In genomic region chr8:119840905-119841411, GRCm38 (mm10) we compare ENCODE assay signal across 8 mouse cellular contexts. TPM values are rescaled to one million over a fixed set of nuclear protein-coding genes. Genes with fewer than 3 reads are reported as not detected.
DNase-seq lines count a peak whose midpoint lies in the region; ATAC-seq and TF ChIP-seq lines count a peak whose summit lies in the region.

No protein-coding gene starts in this region.

- no peak for TF ChIP-seq EP300 in liver, embryonic 14.5 days (IDR thresholded peaks at IDR 0.05; ENCODE audit: low read depth)

- H3K27me3 ChIP-seq in lung, embryonic 15.5 days: no peaks in the 10 kb centered on the region; the same call in 1 of the 2 replicates
- H3K27me3 ChIP-seq in intestine, embryonic 14.5 days (replicated peaks; ENCODE audit: control insufficient read depth, insufficient read depth, low read length): no peaks in the 10 kb centered on the region
- peaks cover 9% of the 10 kb centered on the region; the same call in 1 of the 2 replicates for H3K27me3 ChIP-seq in liver, embryonic 14.5 days (ENCODE audit: control insufficient read depth, insufficient read depth, low read length)

- WGBS in lung, embryonic 15.5 days: 10% methylated on average over 8 of the region's 8 CpGs
- WGBS in intestine, embryonic 14.5 days: 7% methylated on average over 8 of the region's 8 CpGs
- WGBS in liver, embryonic 14.5 days (ENCODE audit: insufficient replicate concordance): 16% methylated on average over 8 of the region's 8 CpGs

- no peaks in the 10 kb centered on the region for H3K9me3 ChIP-seq in lung, embryonic 15.5 days
- H3K9me3 ChIP-seq in intestine, embryonic 14.5 days (ENCODE audit: control insufficient read depth, low read length): no peaks in the 10 kb centered on the region
- no peaks in the 10 kb centered on the region for H3K9me3 ChIP-seq in liver, embryonic 14.5 days (ENCODE audit: control insufficient read depth, low read length)

- peaks cover 37% of the 10 kb centered on the region for H3K4me1 ChIP-seq in lung, embryonic 15.5 days
- peaks cover 37% of the 10 kb centered on the region for H3K4me1 ChIP-seq in intestine, embryonic 14.5 days (replicated peaks; ENCODE audit: control insufficient read depth, insufficient read depth, low read length)
- H3K4me1 ChIP-seq in liver, embryonic 14.5 days (replicated peaks; ENCODE audit: control insufficient read depth in 2 of 2, insufficient read depth in 2 of 2, low read length in 1 of 2): peaks cover 2 to 16% of the 10 kb centered on the region in 2 experiments

- no peak for TF ChIP-seq CTCF in liver, embryonic 14.5 days (IDR thresholded peaks at IDR 0.05; ENCODE audit: low read depth)

- no peaks in the 10 kb centered on the region for H3K36me3 ChIP-seq in lung, embryonic 15.5 days
- no peaks in the 10 kb centered on the region for H3K36me3 ChIP-seq in intestine, embryonic 14.5 days (ENCODE audit: control insufficient read depth, insufficient read depth, low read length)
- H3K36me3 ChIP-seq in liver, embryonic 14.5 days (replicated peaks; ENCODE audit: control insufficient read depth, insufficient read depth, low read depth): no peaks in the 10 kb centered on the region

- peak; percentile 23; the same call in 1 of the 2 replicates for ATAC-seq in lung, embryonic 15.5 days (ENCODE audit: borderline replicate concordance, extremely low read depth, low FRiP score, low TSS enrichment)
- ATAC-seq in intestine, embryonic 14.5 days (replicated peaks; ENCODE audit: low FRiP score, low TSS enrichment, low read depth): peak; percentile 75
- ATAC-seq in liver, embryonic 14.5 days (ENCODE audit: insufficient read depth): peak; percentile 20

- peak overlapping the region; percentile 38; the same call in 1 of the 2 replicates for H3K9ac ChIP-seq in lung, embryonic 15.5 days
- peak overlapping the region; percentile 18; the same call in 1 of the 2 replicates for H3K9ac ChIP-seq in intestine, embryonic 14.5 days (ENCODE audit: low read length)
- H3K9ac ChIP-seq in liver, embryonic 14.5 days (replicated peaks): no peak overlapping the region

- peak overlapping the region; percentile 30 for H3K27ac ChIP-seq in lung, embryonic 15.5 days
- H3K27ac ChIP-seq in intestine, embryonic 14.5 days (ENCODE audit: low read depth): peak overlapping the region; percentile 87
- no peak overlapping the region for H3K27ac ChIP-seq in liver, embryonic 14.5 days

- peak overlapping the region; percentile 59 for H3K4me3 ChIP-seq in lung, embryonic 15.5 days
- peak overlapping the region; percentile 75 for H3K4me3 ChIP-seq in intestine, embryonic 14.5 days (ENCODE audit: low read depth, low read length)
- H3K4me3 ChIP-seq in liver, embryonic 14.5 days (ENCODE audit: insufficient read depth in 1 of 2, low read depth in 2 of 2, low read length in 2 of 2): peak overlapping the region; percentile 59 to 64

- no peak for DNase-seq in lung, postnatal 14 days
- peak; percentile 67 to 70 for DNase-seq in cerebellum, postnatal 25 days
- DNase-seq in intestine, embryonic 14.5 days (ENCODE audit: low spot score): no peak
- DNase-seq in liver, embryonic 14.5 days (ENCODE audit: low read depth in 3 of 3, low spot score in 3 of 3): no peak
- DNase-seq in natural killer cell, adult 2 months (ENCODE audit: low spot score in 2 of 2): no peak
- no peak for DNase-seq in right cerebral cortex, postnatal 10 days (ENCODE audit: low spot score in 2 of 2)
- no peak for DNase-seq in spleen, adult 12 weeks (ENCODE audit: low spot score)

- peak overlapping the region; percentile 89 for H3K4me2 ChIP-seq in lung, embryonic 15.5 days
- H3K4me2 ChIP-seq in intestine, embryonic 14.5 days (ENCODE audit: low read length): peak overlapping the region; percentile 88
- H3K4me2 ChIP-seq in liver, embryonic 14.5 days (ENCODE audit: low read depth): peak overlapping the region; percentile 86

RNA-seq across cellular contexts. Expression of gene Cotl1, which starts 0.6 kb away (rescaled TPM):
- polyA plus RNA-seq in lung, embryonic 15.5 days (2015; fragmentation: Nextera tagmentation; extraction: Ambion mirVana): 65.8 and 68.1 TPM in 2 replicates
- 410 and 468 TPM in 2 replicates for polyA plus RNA-seq in intestine, embryonic 14.5 days (2014; fragmentation: Nextera tagmentation; extraction: Ambion mirVana)
- polyA plus RNA-seq in liver, embryonic 14.5 days (2012; rRNA removed): 57.0 and 59.6 TPM in 2 replicates
- 77.7 and 88.7 TPM in 2 replicates for polyA plus RNA-seq in liver, embryonic 14.5 days (2014; fragmentation: Nextera tagmentation; extraction: Ambion mirVana)

RNA-seq across cellular contexts. Expression of gene Klhl36, which starts 21.1 kb away (rescaled TPM):
- polyA plus RNA-seq in lung, embryonic 15.5 days (2015; fragmentation: Nextera tagmentation; extraction: Ambion mirVana): 13.7 and 14.7 TPM in 2 replicates
- polyA plus RNA-seq in intestine, embryonic 14.5 days (2014; fragmentation: Nextera tagmentation; extraction: Ambion mirVana): 12.9 and 14.0 TPM in 2 replicates
- polyA plus RNA-seq in liver, embryonic 14.5 days (2012; rRNA removed): 2.5 TPM in 2 replicates
- 2.7 and 3.3 TPM in 2 replicates for polyA plus RNA-seq in liver, embryonic 14.5 days (2014; fragmentation: Nextera tagmentation; extraction: Ambion mirVana)

Comparison
In these comparisons a context has a peak if more than half of its experiments do, and no peak if none do; other contexts are left out.
1. ATAC-seq: peak in every context shown above with its lines; median percentile 75 in intestine, embryonic 14.5 days; 23 in lung, embryonic 15.5 days; 20 in liver, embryonic 14.5 days.
2. DNase-seq: peak in cerebellum, postnatal 25 days (2 of 2); none in lung, postnatal 14 days (single experiment), intestine, embryonic 14.5 days (single experiment), liver, embryonic 14.5 days (0 of 3), natural killer cell, adult 2 months (0 of 2), right cerebral cortex, postnatal 10 days (0 of 2) and spleen, adult 12 weeks (single experiment).
3. Peak in every context shown above with its lines, with median percentiles within 50 percentile points of each other: H3K4me2 ChIP-seq and H3K4me3 ChIP-seq.